Mouse (Mus musculus) embryonic fibroblast, embryonic 13.5 days (primary cell): Measurements from ENCODE around the gene Clpx.

ENCODE experiments used
- CTCF ChIP-seq: IDR thresholded peaks from 2 replicates; pipeline ENCODE4 v1.5.1; 2011; ENCODE audit warnings: mild to moderate bottlenecking, control low read depth, low read length, moderate library complexity, borderline replicate concordance; ENCODE audit not compliant: insufficient read depth
- POLR2A ChIP-seq: IDR thresholded peaks from 2 replicates; pipeline ENCODE4 v1.6.1; 2011; ENCODE audit warnings: low read depth, mild to moderate bottlenecking, control low read depth, low read length, moderate library complexity

DNA sequence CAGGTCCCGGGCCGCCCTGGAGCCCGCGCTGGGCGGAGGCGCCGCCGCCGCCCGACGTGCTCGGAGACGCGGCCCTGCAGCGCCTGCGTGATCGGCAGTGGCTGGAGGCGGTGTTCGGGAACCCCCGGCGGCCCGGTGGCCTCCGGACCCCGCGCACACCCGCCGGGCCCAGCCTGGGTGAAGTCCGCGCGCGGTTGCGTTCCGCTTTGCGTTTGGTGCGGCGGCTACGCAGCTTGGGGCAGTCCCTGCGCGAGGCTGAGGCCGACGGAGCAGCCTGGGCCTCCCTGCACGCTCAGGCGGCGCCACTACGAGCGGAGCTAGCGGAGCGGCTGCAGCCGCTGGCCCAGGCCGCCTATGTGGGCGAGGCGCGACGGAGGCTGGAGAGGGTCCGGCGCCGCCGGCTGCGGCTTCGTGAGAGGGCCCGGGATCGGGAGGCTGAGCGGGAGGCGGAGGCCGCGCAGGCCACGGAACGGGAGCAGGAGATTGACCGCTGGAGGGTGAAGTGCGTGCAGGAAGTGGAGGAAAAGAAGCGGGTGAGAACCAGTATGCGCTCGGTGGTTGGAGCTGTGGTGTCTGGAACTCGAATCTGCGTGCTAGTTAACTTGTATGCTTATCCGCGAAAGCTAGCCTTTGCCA is 52.5 kb downstream of the Clpx start:
- TF ChIP-seq POLR2A (no peak; the same call in 1 of the 2 replicates), CTCF (no peak)
